Comparison of ENCODE assay signal across 20 mouse cellular contexts in genomic region chr5:87379825-87380224, GRCm38 (mm10). TPM values are rescaled to one million over a fixed set of nuclear protein-coding genes. Genes with fewer than 3 reads are reported as not detected.
"Had no signal": no experiment of that assay in that cellular context is flagged by ENCODE, and none has a peak within 500 bp of the region (broad histone marks: within the 10 kb centered on the region; RNA-seq: fewer than 3 reads in every experiment).

No protein-coding gene starts in this region.

- H3K9me3 ChIP-seq: kidney, embryonic 15.5 days; limb, embryonic 12.5 days; midbrain, embryonic 15.5 days; neural tube, embryonic 12.5 days had no signal

- DNase-seq: kidney, adult 2 months; kidney, postnatal 25 days; layer of hippocampus, postnatal 36 days; lung, adult 2 months; lung, postnatal 36 days; spleen, adult 18-20 months; thymus, adult 18-20 months; thymus, postnatal 14 days had no signal

- ATAC-seq: lung, postnatal 0 days; midbrain, embryonic 15.5 days had no signal

- H3K27me3 ChIP-seq: kidney, embryonic 15.5 days; limb, embryonic 12.5 days; midbrain, embryonic 15.5 days; neural tube, embryonic 12.5 days had no signal

- H3K4me2 ChIP-seq: hindbrain, embryonic 14.5 days; kidney, embryonic 15.5 days; limb, embryonic 12.5 days; midbrain, embryonic 15.5 days; neural tube, embryonic 12.5 days had no signal

- H3K9ac ChIP-seq: hindbrain, embryonic 14.5 days; kidney, embryonic 15.5 days; limb, embryonic 12.5 days; liver, embryonic 14.5 days; midbrain, embryonic 15.5 days; neural tube, embryonic 12.5 days had no signal

- H3K4me1 ChIP-seq: kidney, embryonic 15.5 days; limb, embryonic 12.5 days; midbrain, embryonic 15.5 days; neural tube, embryonic 12.5 days had no signal

- H3K36me3 ChIP-seq: kidney, embryonic 15.5 days; limb, embryonic 12.5 days; midbrain, embryonic 15.5 days; neural tube, embryonic 12.5 days had no signal

- H3K27ac ChIP-seq: hindbrain, embryonic 14.5 days; kidney, embryonic 15.5 days; limb, embryonic 12.5 days; liver, embryonic 14.5 days; midbrain, embryonic 15.5 days; neural tube, embryonic 12.5 days had no signal

- H3K4me3 ChIP-seq: kidney, embryonic 15.5 days; limb, embryonic 12.5 days; midbrain, embryonic 15.5 days; neural tube, embryonic 12.5 days had no signal

RNA-seq across cellular contexts. Expression of gene Ugt2a3, which starts 42.8 kb away (rescaled TPM):
- total RNA-seq: layer of hippocampus, postnatal 36 days; left cerebral cortex, adult 8-10 months; left cerebral cortex, postnatal 25 days; megakaryocyte progenitor cell, adult 5-6 weeks; monocyte, adult 5-6 weeks; neutrophil, adult 5-6 weeks had no signal
- polyA plus RNA-seq: hindbrain, embryonic 14.5 days; kidney, embryonic 15.5 days; limb, embryonic 12.5 days; liver, embryonic 14.5 days; lung, adult 2 months; lung, postnatal 0 days; midbrain, embryonic 15.5 days; neural tube, embryonic 12.5 days had no signal

RNA-seq across cellular contexts. Expression of gene Ugt2b38, which starts 44.2 kb away (rescaled TPM):
- total RNA-seq: layer of hippocampus, postnatal 36 days; left cerebral cortex, adult 8-10 months; left cerebral cortex, postnatal 25 days; megakaryocyte progenitor cell, adult 5-6 weeks; monocyte, adult 5-6 weeks; neutrophil, adult 5-6 weeks had no signal
- polyA plus RNA-seq: hindbrain, embryonic 14.5 days; limb, embryonic 12.5 days; liver, embryonic 14.5 days; lung, adult 2 months; lung, postnatal 0 days; midbrain, embryonic 15.5 days; neural tube, embryonic 12.5 days had no signal
